Mouse (Mus musculus): ENCODE data around the gene Vangl2. TPM values are rescaled to one million over a fixed set of nuclear protein-coding genes. Genes with fewer than 3 reads are reported as not detected.

The Vangl2 gene
- polyA plus RNA-seq, 1 experiment = 9.6 TPM

- H3K4me3 ChIP-seq (replicated peaks; ENCODE audit: extremely low read depth, low read depth, low read length) = no peak overlapping the region
- 13% methylated on average over 5 of the region's 5 CpGs for WGBS
- DNase-seq = peak; percentile 63
- TF ChIP-seq POLR2A (IDR thresholded peaks at IDR 0.05; ENCODE audit: borderline replicate concordance, extremely low read depth, low read depth, low read length) = no peak
- TF ChIP-seq CTCF (IDR thresholded peaks at IDR 0.05; ENCODE audit: insufficient read depth, low read length) = peak; percentile 72
- peaks cover 10% of the 10 kb centered on the region for H3K4me1 ChIP-seq (ENCODE audit: control insufficient read depth, insufficient read depth, low read length)
Measured at GRCm38 (mm10) chr1:172012030-172012429, 16.2 kb downstream of the Vangl2 start.

DNA sequence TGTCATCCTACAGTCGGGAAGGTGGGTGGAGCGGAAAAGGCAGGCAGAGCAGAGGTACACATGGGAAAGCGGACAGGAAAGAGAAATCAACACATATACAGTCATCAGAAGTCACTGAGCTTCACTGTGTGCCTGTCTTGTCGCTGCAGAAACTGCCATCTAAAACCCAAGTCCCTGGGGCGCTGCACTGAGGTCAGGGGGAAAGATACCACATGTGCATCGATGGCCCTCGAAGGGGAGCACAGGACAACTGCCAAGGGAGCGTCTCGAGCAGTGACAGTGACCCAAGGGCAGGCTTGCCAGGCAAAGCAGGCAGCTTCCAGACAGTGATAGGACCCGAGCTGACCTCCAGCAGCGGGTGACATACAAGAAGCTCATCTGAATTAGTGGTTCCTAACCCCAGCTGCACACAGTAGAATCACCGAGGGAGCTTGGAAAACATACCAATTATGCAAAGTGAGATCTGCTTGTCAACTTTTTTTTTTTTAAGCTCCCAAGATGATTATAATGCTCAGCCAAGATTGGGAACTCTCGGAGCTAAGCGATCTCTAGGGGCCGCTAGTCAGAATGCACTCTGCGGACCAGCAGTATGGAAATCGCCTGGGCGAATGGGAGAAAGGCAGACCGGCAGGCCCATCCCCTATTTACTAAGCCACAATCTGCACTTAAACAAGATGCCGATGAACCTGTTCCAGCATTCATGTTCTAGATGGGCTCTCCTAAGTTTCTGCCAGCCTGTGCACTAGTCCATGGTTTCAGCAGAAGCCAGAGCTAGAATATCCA is 18.0 kb downstream of the Vangl2 start:
- H3K4me1 ChIP-seq (ENCODE audit: control insufficient read depth, insufficient read depth, low read length) = no peaks in the 10 kb centered on the region; the same call in 1 of the 2 replicates

DNA sequence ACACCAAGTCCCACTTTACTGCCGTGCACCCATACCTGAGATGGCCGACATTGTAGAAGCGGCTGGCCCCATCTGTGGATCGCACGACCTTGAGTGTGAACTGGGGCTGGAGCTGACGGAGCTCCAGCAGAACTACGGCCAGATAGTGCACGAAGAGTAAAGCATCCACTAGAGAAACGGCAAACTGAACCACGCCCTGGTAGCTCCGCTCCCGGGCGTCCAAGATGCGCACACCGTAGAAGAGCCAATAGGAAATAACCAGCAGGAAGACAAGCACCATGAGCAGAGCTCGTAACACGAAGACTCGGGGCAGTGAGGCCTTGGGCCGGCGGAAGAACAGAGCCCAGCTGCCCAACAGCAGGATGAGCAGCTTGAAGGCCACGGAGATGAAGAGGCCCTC is 18.8 kb downstream of the Vangl2 start:
- no peak for DNase-seq
- H3K4me3 ChIP-seq (replicated peaks; ENCODE audit: extremely low read depth, low read depth, low read length) = no peak overlapping the region
- H3K4me1 ChIP-seq (ENCODE audit: control insufficient read depth, insufficient read depth, low read length) = no peaks in the 10 kb centered on the region
- TF ChIP-seq CTCF (IDR thresholded peaks at IDR 0.05; ENCODE audit: insufficient read depth, low read length) (no peak), POLR2A (IDR thresholded peaks at IDR 0.05; ENCODE audit: borderline replicate concordance, extremely low read depth, low read depth, low read length) (no peak)
- 95% methylated on average over 21 of the region's 21 CpGs for WGBS

More for the DNA sequence above, 18.0 kb downstream of the Vangl2 start:
- WGBS = 93% methylated on average over 20 of the region's 20 CpGs
- TF ChIP-seq POLR2A (IDR thresholded peaks at IDR 0.05; ENCODE audit: borderline replicate concordance, extremely low read depth, low read depth, low read length) (no peak), CTCF (IDR thresholded peaks at IDR 0.05; ENCODE audit: insufficient read depth, low read length) (no peak)
- DNase-seq = no peak
- no peak overlapping the region for H3K4me3 ChIP-seq (replicated peaks; ENCODE audit: extremely low read depth, low read depth, low read length)

DNA sequence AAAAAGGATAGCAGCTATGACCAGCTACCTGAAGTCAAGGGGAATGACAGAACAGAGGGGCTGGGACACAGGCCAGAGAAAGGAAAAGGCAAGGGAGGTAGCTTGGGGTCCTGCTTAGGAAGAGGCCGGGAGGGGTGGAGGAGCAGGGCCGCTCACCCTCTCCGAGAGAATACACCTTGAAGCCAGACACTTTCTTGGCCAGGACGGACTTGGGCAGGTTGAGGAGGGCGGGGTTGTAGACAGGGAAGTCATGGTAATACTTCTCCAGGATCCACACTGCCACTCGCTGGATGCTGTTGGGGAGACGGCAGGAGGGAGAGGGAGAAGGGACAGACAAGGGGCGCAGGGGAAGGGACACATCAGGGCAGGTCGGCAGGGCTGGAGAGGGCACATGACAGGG is 19.9 kb downstream of the Vangl2 start:
- WGBS = 91% methylated on average over 9 of the region's 9 CpGs
- no peaks in the 10 kb centered on the region for H3K4me1 ChIP-seq (ENCODE audit: control insufficient read depth, insufficient read depth, low read length)
- TF ChIP-seq CTCF (IDR thresholded peaks at IDR 0.05; ENCODE audit: insufficient read depth, low read length) = no peak
- TF ChIP-seq POLR2A (IDR thresholded peaks at IDR 0.05; ENCODE audit: borderline replicate concordance, extremely low read depth, low read depth, low read length) = no peak
- H3K4me3 ChIP-seq (replicated peaks; ENCODE audit: extremely low read depth, low read depth, low read length) = no peak overlapping the region
- no peak for DNase-seq

- TF ChIP-seq POLR2A (IDR thresholded peaks at IDR 0.05; ENCODE audit: borderline replicate concordance, extremely low read depth, low read depth, low read length) (no peak), CTCF (IDR thresholded peaks at IDR 0.05; ENCODE audit: insufficient read depth, low read length) (no peak)
- no peak for DNase-seq
- Histone ChIP-seq H3K4me3 (replicated peaks; ENCODE audit: extremely low read depth, low read depth, low read length) (no peak overlapping the region), H3K4me1 (ENCODE audit: control insufficient read depth, insufficient read depth, low read length) (no peaks in the 10 kb centered on the region)
- 97% methylated on average over 21 of the region's 21 CpGs for WGBS
Measured at GRCm38 (mm10) chr1:172007761-172008160, 20.5 kb downstream of the Vangl2 start.

- 44% methylated on average over 12 of the region's 12 CpGs for WGBS
- TF ChIP-seq CTCF (IDR thresholded peaks at IDR 0.05; ENCODE audit: insufficient read depth, low read length) (no peak), POLR2A (IDR thresholded peaks at IDR 0.05; ENCODE audit: borderline replicate concordance, extremely low read depth, low read depth, low read length) (no peak)
- no peaks in the 10 kb centered on the region for H3K4me1 ChIP-seq (ENCODE audit: control insufficient read depth, insufficient read depth, low read length)
- H3K4me3 ChIP-seq (replicated peaks; ENCODE audit: extremely low read depth, low read depth, low read length) = no peak overlapping the region
- no peak for DNase-seq
Measured at GRCm38 (mm10) chr1:172001665-172002064, 26.6 kb downstream of the Vangl2 start.

- Histone ChIP-seq H3K4me3 (replicated peaks; ENCODE audit: extremely low read depth, low read depth, low read length) (no peak overlapping the region), H3K4me1 (ENCODE audit: control insufficient read depth, insufficient read depth, low read length) (no peaks in the 10 kb centered on the region)
- TF ChIP-seq CTCF (IDR thresholded peaks at IDR 0.05; ENCODE audit: insufficient read depth, low read length) (peak; percentile 68), POLR2A (IDR thresholded peaks at IDR 0.05; ENCODE audit: borderline replicate concordance, extremely low read depth, low read depth, low read length) (no peak)
- peak; percentile 33 for DNase-seq
- WGBS = 55% methylated on average over 3 of the region's 3 CpGs
Measured at GRCm38 (mm10) chr1:172000641-172001040, 27.6 kb downstream of the Vangl2 start.

DNA sequence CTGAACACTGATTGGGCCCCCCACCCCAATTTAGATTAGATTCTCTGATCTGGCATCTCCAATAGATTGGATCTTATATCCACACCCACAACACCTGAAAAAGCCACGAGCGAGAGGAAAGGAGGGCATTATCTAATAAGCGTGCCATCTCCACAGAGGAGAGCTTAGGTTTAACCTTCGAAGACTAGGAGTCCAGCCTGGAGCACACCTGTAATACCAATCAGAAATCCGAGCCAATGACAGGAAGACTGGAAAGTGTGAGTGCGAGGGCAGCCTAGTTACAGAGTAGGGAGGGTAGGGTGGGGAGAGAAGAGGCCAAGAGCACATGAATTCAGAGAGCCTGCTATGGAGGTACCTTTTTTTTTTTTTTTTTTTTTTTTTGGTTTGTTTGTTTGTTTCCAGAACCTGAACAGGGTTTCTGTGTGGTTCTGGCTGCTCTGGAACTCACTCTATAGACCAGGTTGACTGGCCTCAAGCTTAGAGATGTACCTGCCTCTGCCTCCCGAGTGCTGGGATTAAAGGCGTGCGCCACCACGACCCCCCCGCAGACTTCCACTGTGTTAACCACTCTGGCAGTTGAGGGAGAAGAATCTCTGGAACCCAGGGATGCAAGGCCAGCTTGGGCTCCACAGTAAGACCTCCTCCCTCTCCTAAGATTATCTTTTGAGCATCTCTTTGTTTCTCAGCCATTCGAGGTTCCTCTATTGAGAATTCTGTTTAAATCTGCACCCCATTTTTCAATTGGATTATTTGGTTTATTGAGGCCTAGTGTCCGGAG is 29.2 kb downstream of the Vangl2 start:
- H3K4me3 ChIP-seq (replicated peaks; ENCODE audit: extremely low read depth, low read depth, low read length) = no peak overlapping the region
- 90% methylated on average over 13 of the region's 13 CpGs for WGBS
- no peak for TF ChIP-seq POLR2A (IDR thresholded peaks at IDR 0.05; ENCODE audit: borderline replicate concordance, extremely low read depth, low read depth, low read length)
- no peak for TF ChIP-seq CTCF (IDR thresholded peaks at IDR 0.05; ENCODE audit: insufficient read depth, low read length)
- H3K4me1 ChIP-seq (ENCODE audit: control insufficient read depth, insufficient read depth, low read length) = no peaks in the 10 kb centered on the region
- no peak for DNase-seq

- TF ChIP-seq CTCF (IDR thresholded peaks at IDR 0.05; ENCODE audit: insufficient read depth, low read length) = no peak
- no peak for TF ChIP-seq POLR2A (IDR thresholded peaks at IDR 0.05; ENCODE audit: borderline replicate concordance, extremely low read depth, low read depth, low read length)
- no peaks in the 10 kb centered on the region for H3K4me1 ChIP-seq (ENCODE audit: control insufficient read depth, insufficient read depth, low read length)
- 80% methylated on average over 7 of the region's 7 CpGs for WGBS
- DNase-seq = no peak
- no peak overlapping the region for H3K4me3 ChIP-seq (replicated peaks; ENCODE audit: extremely low read depth, low read depth, low read length)
Measured at GRCm38 (mm10) chr1:171996701-171997100, 31.5 kb downstream of the Vangl2 start.
